Mouse (Mus musculus) hindbrain, embryonic 16.5 days (tissue): ENCODE measurements around the gene Raver2. TPM values are rescaled to one million over a fixed set of nuclear protein-coding genes. Genes with fewer than 3 reads are reported as not detected.

Source experiments
- ATAC-seq: fragments of 200-750 bp; cut with Nextera tagmentation; 2 replicates; pipeline ENCODE4 v1.8.0; 2017; ENCODE audit warnings: moderate TSS enrichment, moderate library complexity
- H3K27ac ChIP-seq: fragments of 300-500 bp; sonication (generic); 2 replicates; pipeline ENCODE4 v1.5.1; 2014; ENCODE audit warnings: low read depth, mild to moderate bottlenecking, control low read depth, low read length, moderate library complexity
- H3K27me3 ChIP-seq: fragments of 300-500 bp; sonication (generic); replicated peaks from 2 replicates; pipeline ENCODE4 v1.6.1; 2014; ENCODE audit warnings: low read length; ENCODE audit not compliant: control insufficient read depth, insufficient read depth
- H3K36me3 ChIP-seq: fragments of 300-500 bp; sonication (generic); 2 replicates; pipeline ENCODE4 v1.6.1; 2014; ENCODE audit warnings: mild to moderate bottlenecking, low read length, moderate library complexity, mixed read lengths; ENCODE audit not compliant: control insufficient read depth, insufficient read depth
- H3K4me1 ChIP-seq: fragments of 300-500 bp; sonication (generic); 2 replicates; pipeline ENCODE4 v1.6.1; 2014; ENCODE audit warnings: low read depth, low read length; ENCODE audit not compliant: control insufficient read depth, insufficient read depth
- H3K4me2 ChIP-seq: fragments of 300-500 bp; sonication (generic); 2 replicates; pipeline ENCODE4 v1.6.1; 2014; ENCODE audit warnings: mild to moderate bottlenecking, low read length, control low read depth, moderate library complexity
- H3K4me3 ChIP-seq: fragments of 300-500 bp; sonication (generic); 2 replicates; pipeline ENCODE4 v1.5.1; 2014; ENCODE audit warnings: mild to moderate bottlenecking, low read length, control low read depth, moderate library complexity
- H3K9ac ChIP-seq: fragments of 300-500 bp; sonication (generic); 2 replicates; pipeline ENCODE4 v1.6.1; 2014; ENCODE audit warnings: low read depth, mild to moderate bottlenecking, control low read depth, low read length, moderate library complexity
- H3K9me3 ChIP-seq: fragments of 300-500 bp; sonication (generic); 2 replicates; pipeline ENCODE4 v1.6.1; 2014; ENCODE audit warnings: mild to moderate bottlenecking, low read length, moderate library complexity; ENCODE audit not compliant: control insufficient read depth
- WGBS: fragments of 180-500 bp; shearing (Covaris S2); extraction: QIAGEN DNeasy Blood & Tissue Kit; methylation state at CpG from one replicate; pipeline ENCODE4 v1.1.7; 2014; 5-methylcytosine and 5-hydroxymethylcytosine counted together
- polyA plus RNA-seq: library from polyadenylated mRNA; unstranded; fragments of >200 nt; fragmentation: Nextera tagmentation; extraction: Ambion mirVana; gene quantifications from 2 replicates; pipeline ENCODE4 v1.2.1, GENCODE M21; 2015

The Raver2 gene
- polyA plus RNA-seq, 1 experiment from 2014 or later, result 4.7 TPM

- ATAC-seq, result no peak
- Histone ChIP-seq H3K9ac (no peak overlapping the region), H3K9me3 (no peaks in the 10 kb centered on the region), H3K36me3 (peaks cover 16% of the 10 kb centered on the region), H3K4me1 (no peaks in the 10 kb centered on the region), H3K4me2 (no peak overlapping the region), H3K27ac (no peak overlapping the region), H3K4me3 (no peak overlapping the region), H3K27me3 (no peaks in the 10 kb centered on the region)
- 75% methylated on average over 12 of the region's 12 CpGs for WGBS
Measured at GRCm38 (mm10) chr4:101159191-101159764, 90.5 kb downstream of the Raver2 start.

GRCm38 (mm10) chr4:101160821-101161220 lies 92.0 kb downstream of the Raver2 start:
- H3K4me1 ChIP-seq, result no peaks in the 10 kb centered on the region
- H3K9me3 ChIP-seq, result no peaks in the 10 kb centered on the region
- no peak for ATAC-seq
- H3K9ac ChIP-seq, result no peak overlapping the region
- H3K36me3 ChIP-seq, result peaks cover 10% of the 10 kb centered on the region
- no peaks in the 10 kb centered on the region for H3K27me3 ChIP-seq
- H3K4me2 ChIP-seq, result no peak overlapping the region
- no peak overlapping the region for H3K4me3 ChIP-seq
- WGBS, result 93% methylated on average over 1 of the region's 1 CpGs
- H3K27ac ChIP-seq, result no peak overlapping the region

DNA sequence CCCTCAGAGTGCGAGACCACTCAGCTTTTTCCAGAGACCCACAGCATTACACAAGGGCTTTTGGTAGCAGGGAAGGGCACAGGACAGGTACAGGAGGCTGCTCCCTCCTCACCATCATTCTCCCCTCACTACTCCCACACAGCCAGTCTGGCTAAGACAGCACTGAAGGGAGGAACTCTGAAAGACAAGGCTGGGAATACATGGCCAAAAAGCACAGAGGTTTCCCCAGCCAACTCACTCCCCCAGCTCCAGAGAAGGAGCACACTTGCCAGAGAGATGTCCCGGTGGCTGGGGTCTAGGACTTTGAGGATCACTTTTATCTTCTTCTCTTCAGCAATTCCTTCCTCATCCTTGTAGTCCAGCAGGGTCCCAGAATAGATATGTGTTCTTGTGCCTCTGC lies 95.4 kb downstream of the Raver2 start:
- Histone ChIP-seq H3K9ac (no peak overlapping the region), H3K27me3 (no peaks in the 10 kb centered on the region), H3K9me3 (no peaks in the 10 kb centered on the region), H3K27ac (no peak overlapping the region), H3K36me3 (peaks cover 10% of the 10 kb centered on the region), H3K4me1 (no peaks in the 10 kb centered on the region), H3K4me2 (no peak overlapping the region), H3K4me3 (no peak overlapping the region)
- no peak for ATAC-seq
- WGBS, result 93% methylated on average over 2 of the region's 2 CpGs

GRCm38 (mm10) chr4:101164673-101165072 lies 95.9 kb downstream of the Raver2 start:
- Histone ChIP-seq H3K36me3 (peaks cover 13% of the 10 kb centered on the region), H3K4me1 (no peaks in the 10 kb centered on the region), H3K4me3 (no peak overlapping the region), H3K27ac (no peak overlapping the region), H3K4me2 (no peak overlapping the region), H3K9ac (no peak overlapping the region), H3K9me3 (no peaks in the 10 kb centered on the region), H3K27me3 (no peaks in the 10 kb centered on the region)
- WGBS, result 88% methylated on average over 2 of the region's 2 CpGs
- ATAC-seq, result no peak

GRCm38 (mm10) chr4:101165776-101166175 lies 97.0 kb downstream of the Raver2 start:
- peaks cover 13% of the 10 kb centered on the region for H3K36me3 ChIP-seq

DNA sequence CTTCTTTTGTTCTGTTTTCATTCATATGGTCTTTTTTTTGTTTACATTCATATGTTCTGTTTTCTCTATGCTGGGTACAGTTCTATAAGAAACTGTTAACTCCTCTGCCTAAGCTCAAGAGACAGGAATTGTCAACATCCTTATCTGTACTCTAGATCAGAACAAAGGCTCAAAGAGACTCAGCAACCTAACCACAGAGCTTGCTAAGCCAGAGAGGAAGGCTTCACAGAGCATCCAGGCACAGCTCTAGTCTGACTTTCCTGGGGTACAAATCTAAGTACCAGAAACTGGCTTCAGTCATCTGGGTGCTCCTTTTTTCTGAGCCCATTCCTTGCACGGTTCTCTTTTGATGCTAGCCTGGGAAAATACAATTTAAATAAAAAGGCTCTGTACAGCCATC lies 99.0 kb downstream of the Raver2 start:
- H3K4me2 ChIP-seq, result no peak overlapping the region
- H3K9ac ChIP-seq, result no peak overlapping the region
- no peak overlapping the region for H3K4me3 ChIP-seq
- ATAC-seq, result no peak
- H3K4me1 ChIP-seq, result no peaks in the 10 kb centered on the region
- peaks cover 13% of the 10 kb centered on the region for H3K36me3 ChIP-seq
- H3K9me3 ChIP-seq, result no peaks in the 10 kb centered on the region
- H3K27ac ChIP-seq, result no peak overlapping the region
- WGBS, result 76% methylated on average over 1 of the region's 1 CpGs
- no peaks in the 10 kb centered on the region for H3K27me3 ChIP-seq

More at GRCm38 (mm10) chr4:101165776-101166175, 97.0 kb downstream of the Raver2 start:
- ATAC-seq, result no peak
- H3K4me1 ChIP-seq, result no peaks in the 10 kb centered on the region
- H3K9ac ChIP-seq, result no peak overlapping the region
- no peak overlapping the region for H3K27ac ChIP-seq
- H3K27me3 ChIP-seq, result no peaks in the 10 kb centered on the region
- H3K9me3 ChIP-seq, result no peaks in the 10 kb centered on the region
- H3K4me2 ChIP-seq, result no peak overlapping the region
- WGBS, result 94% methylated on average over 4 of the region's 4 CpGs
- H3K4me3 ChIP-seq, result no peak overlapping the region

DNA sequence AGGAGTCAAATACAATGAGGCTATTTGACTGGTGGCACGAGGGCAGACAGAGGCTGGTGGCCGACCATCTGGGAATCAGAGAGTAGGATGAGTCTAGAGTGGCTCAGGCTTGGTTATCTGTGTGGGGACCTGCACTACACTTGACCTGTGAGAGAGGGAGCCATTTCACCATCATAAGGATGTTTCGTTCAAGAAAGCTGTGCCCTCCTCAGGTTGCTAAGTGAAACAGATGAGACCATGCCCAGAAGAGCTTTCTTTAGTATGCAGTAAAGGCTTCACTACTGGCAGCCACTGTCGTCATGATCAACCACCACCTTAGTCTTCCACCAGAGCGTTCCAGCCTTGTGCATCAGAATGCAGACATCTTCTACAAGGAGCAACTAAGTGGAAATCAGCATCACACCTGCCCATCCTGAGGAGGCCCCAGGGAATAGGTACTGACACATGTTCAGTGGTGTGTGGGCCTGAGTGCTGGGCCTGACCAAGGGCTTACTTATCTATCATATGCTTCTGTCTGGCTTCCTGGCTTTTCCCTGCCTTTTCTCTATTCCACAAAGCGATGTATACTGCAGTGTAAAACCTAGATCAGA lies 99.5 kb downstream of the Raver2 start:
- Histone ChIP-seq H3K9me3 (no peaks in the 10 kb centered on the region), H3K4me1 (no peaks in the 10 kb centered on the region), H3K4me3 (no peak overlapping the region), H3K27me3 (no peaks in the 10 kb centered on the region), H3K9ac (no peak overlapping the region; the same call in 1 of the 2 replicates), H3K36me3 (peaks cover 13% of the 10 kb centered on the region), H3K4me2 (no peak overlapping the region), H3K27ac (no peak overlapping the region)
- peak; percentile 84 for ATAC-seq
- WGBS, result 49% methylated on average over 6 of the region's 6 CpGs

DNA sequence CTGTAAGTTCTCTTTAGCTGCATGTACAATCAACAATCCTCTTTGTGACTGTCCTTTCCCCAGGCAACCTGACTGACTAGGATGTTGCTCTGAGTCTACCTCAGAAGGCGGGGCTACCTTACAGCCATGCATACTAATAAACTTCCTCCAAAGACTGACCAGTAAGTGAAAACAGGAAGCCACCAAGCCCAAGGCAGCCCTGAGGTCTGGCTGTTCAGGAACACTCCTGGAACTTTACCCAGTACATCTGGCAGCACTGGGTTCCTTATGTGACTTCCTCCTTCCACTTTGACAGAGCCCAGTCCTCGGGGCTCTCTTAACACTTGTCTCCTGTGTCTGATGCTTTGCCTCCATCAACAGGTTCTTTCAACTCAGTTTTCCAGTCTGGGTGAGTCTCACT lies 104.0 kb downstream of the Raver2 start:
- H3K27ac ChIP-seq, result no peak overlapping the region
- H3K27me3 ChIP-seq, result no peaks in the 10 kb centered on the region
- 85% methylated on average over 2 of the region's 2 CpGs for WGBS
- H3K9me3 ChIP-seq, result no peaks in the 10 kb centered on the region
- no peaks in the 10 kb centered on the region for H3K4me1 ChIP-seq
- no peak for ATAC-seq
- H3K4me3 ChIP-seq, result no peak overlapping the region
- peaks cover 5% of the 10 kb centered on the region; the same call in 1 of the 2 replicates for H3K36me3 ChIP-seq
- no peak overlapping the region for H3K4me2 ChIP-seq
- no peak overlapping the region for H3K9ac ChIP-seq

GRCm38 (mm10) chr4:101174916-101175625 lies 106.3 kb downstream of the Raver2 start:
- Histone ChIP-seq H3K4me3 (no peak overlapping the region), H3K4me2 (no peak overlapping the region), H3K27ac (no peak overlapping the region), H3K9ac (no peak overlapping the region), H3K36me3 (peaks cover 3% of the 10 kb centered on the region; the same call in 1 of the 2 replicates), H3K4me1 (no peaks in the 10 kb centered on the region), H3K9me3 (no peaks in the 10 kb centered on the region), H3K27me3 (no peaks in the 10 kb centered on the region)
- ATAC-seq, result no peak
- 85% methylated on average over 10 of the region's 10 CpGs for WGBS
